Mouse (Mus musculus) ES-E14 (cell line): ENCODE measurements at regions not wholly inside any gene's neighbourhood (a gene's known extent, or its start where the extent isn't known, plus 50 kb on each side); places are given as distances from the start of the nearest gene placed in this dataset.

Experiments
- CHD2 ChIP-seq: IDR thresholded peaks from 2 replicates; pipeline ENCODE4 v1.6.1; 2014; ENCODE audit warnings: mild to moderate bottlenecking, low read depth, low read length, inconsistent platforms
- HCFC1 ChIP-seq: IDR thresholded peaks from 2 replicates; pipeline ENCODE4 v1.6.1; 2012; ENCODE audit warnings: low read length, inconsistent platforms, borderline replicate concordance; ENCODE audit not compliant: insufficient read depth
- MAFK ChIP-seq: IDR thresholded peaks from 2 replicates; pipeline ENCODE4 v1.6.1; 2014; ENCODE audit warnings: mild to moderate bottlenecking, low read depth, low read length, inconsistent platforms; ENCODE audit not compliant: insufficient read depth

DNA sequence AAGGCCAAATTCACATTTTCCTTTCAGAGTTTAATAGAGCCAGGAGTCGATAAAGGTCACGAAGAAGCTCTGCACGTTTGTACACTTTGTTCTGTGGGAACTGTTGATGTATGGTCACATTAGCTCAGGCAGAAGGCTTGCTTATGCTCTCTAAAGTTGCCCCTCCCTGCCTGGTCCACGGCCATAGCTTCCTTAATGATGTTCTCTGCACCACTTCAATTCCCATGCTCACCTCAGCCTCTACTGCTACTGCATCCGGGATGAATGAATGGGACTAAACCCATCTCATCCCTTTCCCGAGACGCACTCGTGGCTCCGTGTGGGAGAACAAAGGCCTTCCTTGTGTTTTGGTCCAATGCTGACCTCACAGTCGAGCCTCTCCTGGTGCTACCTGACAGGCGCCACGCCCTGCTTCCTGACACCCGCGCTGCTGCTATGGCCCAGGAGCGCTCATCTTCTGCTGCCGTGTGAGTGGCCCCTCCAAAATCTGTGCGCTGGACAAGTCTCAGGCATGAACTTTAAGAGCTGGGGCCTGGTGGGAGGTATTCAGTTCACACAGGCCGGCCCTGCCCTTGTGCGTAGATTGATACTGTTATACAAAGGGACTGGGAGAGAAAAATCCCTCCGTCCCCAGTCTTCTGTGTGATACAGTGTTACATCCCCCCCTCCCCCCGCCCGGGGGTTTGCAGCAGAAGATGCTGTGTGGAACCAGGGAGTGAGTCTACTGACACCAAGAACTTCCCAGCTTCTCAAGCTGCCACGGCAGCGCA, 386.3 kb upstream of the Trpc7 start:
- TF ChIP-seq MAFK, result no peak
- TF ChIP-seq CHD2, result no peak
- TF ChIP-seq HCFC1, result no peak
